Mouse (Mus musculus) myocyte (in vitro differentiated cells): ENCODE results near the gene Atp6v1g2. TPM values are rescaled to one million over a fixed set of nuclear protein-coding genes. Genes with fewer than 3 reads are reported as not detected.

Source experiments
- H3K27me3 ChIP-seq: one replicate; pipeline ENCODE4 v1.6.1; 2011; ENCODE audit not compliant: control insufficient read depth, insufficient read depth, insufficient read length
- H3K36me3 ChIP-seq: one replicate; pipeline ENCODE4 v1.6.1; 2011; ENCODE audit not compliant: control insufficient read depth, insufficient read depth
- H3K4me2 ChIP-seq: one replicate; pipeline ENCODE4 v1.6.1; 2011; ENCODE audit warnings: low read depth, control low read depth
- H3K4me3 ChIP-seq: one replicate; pipeline ENCODE4 v1.5.1; 2011; ENCODE audit warnings: mild to moderate bottlenecking, control low read depth, moderate library complexity
- H3K79me2 ChIP-seq: one replicate; pipeline ENCODE4 v1.6.1; 2011; ENCODE audit not compliant: control insufficient read depth, insufficient read depth
- H3ac ChIP-seq: one replicate; pipeline ENCODE4 v1.6.1; 2011; ENCODE audit not compliant: control insufficient read depth, insufficient read length
- CEBPB ChIP-seq: IDR thresholded peaks from 2 replicates; pipeline ENCODE4 v1.6.1; 2011; ENCODE audit warnings: mild to moderate bottlenecking, moderate library complexity; ENCODE audit not compliant: poor library complexity, insufficient read depth, severe bottlenecking
- E2F4 ChIP-seq: IDR thresholded peaks from one replicate; pipeline ENCODE4 v1.6.1; 2011; ENCODE audit warnings: mild to moderate bottlenecking, control low read depth, moderate library complexity; ENCODE audit not compliant: insufficient read depth
- MAX ChIP-seq: IDR thresholded peaks from one replicate; pipeline ENCODE4 v1.6.1; 2011; ENCODE audit warnings: low read depth, mild to moderate bottlenecking, control low read depth
- MYOD1 ChIP-seq, 3 experiments: IDR thresholded peaks; one replicate each; pipeline ENCODE4 v1.6.1; 2011; ENCODE audit warnings: control low read depth in 2 of 3, low read depth in 2 of 3, mild to moderate bottlenecking in 2 of 3, moderate library complexity in 1 of 3; ENCODE audit not compliant: insufficient read length in 2 of 3, control insufficient read depth in 1 of 3
- MYOG ChIP-seq, 3 experiments: IDR thresholded peaks; one replicate each; pipeline ENCODE4 v1.6.1; 2011; ENCODE audit warnings: control low read depth in 2 of 3, low read depth in 2 of 3, mild to moderate bottlenecking in 2 of 3; ENCODE audit not compliant: insufficient read length in 2 of 3, control insufficient read depth in 1 of 3, insufficient read depth in 1 of 3
- POLR2A ChIP-seq: IDR thresholded peaks from one replicate; pipeline ENCODE4 v1.6.1; 2011; ENCODE audit warnings: low read depth, mild to moderate bottlenecking, control low read depth, moderate library complexity; ENCODE audit not compliant: insufficient read length
- POLR2AphosphoS2 ChIP-seq: IDR thresholded peaks from one replicate; pipeline ENCODE4 v1.6.1; 2011; ENCODE audit warnings: low read depth, control low read depth; ENCODE audit not compliant: insufficient read length
- REST ChIP-seq: IDR thresholded peaks from one replicate; pipeline ENCODE4 v1.6.1; 2011; ENCODE audit warnings: mild to moderate bottlenecking, control low read depth, moderate library complexity; ENCODE audit not compliant: insufficient read depth, insufficient read length
- SRF ChIP-seq: IDR thresholded peaks from one replicate; pipeline ENCODE4 v1.6.1; 2011; ENCODE audit warnings: low read depth; ENCODE audit not compliant: control insufficient read depth, insufficient read length
- TCF12 ChIP-seq: IDR thresholded peaks from one replicate; pipeline ENCODE4 v1.6.1; 2011; ENCODE audit warnings: mild to moderate bottlenecking, control low read depth; ENCODE audit not compliant: poor library complexity, insufficient read depth, severe bottlenecking
- TCF3 ChIP-seq: IDR thresholded peaks from one replicate; pipeline ENCODE4 v1.6.1; 2011; ENCODE audit warnings: low read depth, control low read depth; ENCODE audit not compliant: insufficient read length
- USF1 ChIP-seq: IDR thresholded peaks from one replicate; pipeline ENCODE4 v1.6.1; 2011; ENCODE audit warnings: low read depth, mild to moderate bottlenecking, control low read depth, moderate library complexity
- polyA plus RNA-seq: library from polyadenylated mRNA; unstranded; fragments of >200 nt; fragmentation: generic; extraction: Trizol; gene quantifications from one replicate; pipeline ENCODE4 v1.2.1, GENCODE M21; 2012; ENCODE audit warnings: missing spikeins

Atp6v1g2 gene
- polyA plus RNA-seq, 1 experiment, result 2.0 TPM

- Histone ChIP-seq H3K4me2 (peak overlapping the region; percentile 76), H3K36me3 (no peaks in the 10 kb centered on the region), H3K79me2 (no peaks in the 10 kb centered on the region), H3K4me3 (peak overlapping the region; percentile 20), H3ac (no peak overlapping the region), H3K27me3 (no peaks in the 10 kb centered on the region)
- no peak for TF ChIP-seq MYOG (IDR thresholded peaks at IDR 0.05; ENCODE audit: control insufficient read depth in 1 of 3, insufficient read depth in 1 of 3, insufficient read length in 2 of 3, low read depth in 2 of 3)
- no peak for TF ChIP-seq E2F4
- no peak for TF ChIP-seq TCF12
- TF ChIP-seq REST, result no peak
- TF ChIP-seq POLR2A, result no peak
- no peak for TF ChIP-seq USF1
- TF ChIP-seq MAX, result no peak
- no peak for TF ChIP-seq POLR2AphosphoS2
- no peak for TF ChIP-seq MYOD1 (IDR thresholded peaks at IDR 0.05; ENCODE audit: control insufficient read depth in 1 of 3, insufficient read length in 2 of 3, low read depth in 2 of 3)
- TF ChIP-seq TCF3, result no peak
- no peak for TF ChIP-seq SRF
- no peak for TF ChIP-seq CEBPB
Measured at GRCm38 (mm10) chr17:35258492-35259478, 25.3 kb downstream of the Atp6v1g2 start.

GRCm38 (mm10) chr17:35259621-35260020 lies 26.2 kb downstream of the Atp6v1g2 start:
- Histone ChIP-seq H3K36me3 (no peaks in the 10 kb centered on the region), H3K79me2 (no peaks in the 10 kb centered on the region), H3K4me2 (no peak overlapping the region), H3ac (no peak overlapping the region), H3K27me3 (no peaks in the 10 kb centered on the region), H3K4me3 (no peak overlapping the region)
- TF ChIP-seq MYOG (IDR thresholded peaks at IDR 0.05; ENCODE audit: control insufficient read depth in 1 of 3, insufficient read depth in 1 of 3, insufficient read length in 2 of 3, low read depth in 2 of 3) (no peak), MAX (no peak), POLR2AphosphoS2 (no peak), E2F4 (no peak), TCF12 (no peak), REST (no peak), USF1 (no peak), MYOD1 (IDR thresholded peaks at IDR 0.05; ENCODE audit: control insufficient read depth in 1 of 3, insufficient read length in 2 of 3, low read depth in 2 of 3) (no peak), TCF3 (no peak), CEBPB (no peak), SRF (no peak), POLR2A (no peak)

GRCm38 (mm10) chr17:35261651-35262050 lies 28.2 kb downstream of the Atp6v1g2 start:
- Histone ChIP-seq H3ac (no peak overlapping the region), H3K4me3 (no peak overlapping the region), H3K4me2 (no peak overlapping the region), H3K36me3 (no peaks in the 10 kb centered on the region), H3K27me3 (no peaks in the 10 kb centered on the region), H3K79me2 (no peaks in the 10 kb centered on the region)
- TF ChIP-seq POLR2AphosphoS2, result no peak
- TF ChIP-seq POLR2A, result no peak
- TF ChIP-seq SRF, result no peak
- TF ChIP-seq MYOG (IDR thresholded peaks at IDR 0.05; ENCODE audit: control insufficient read depth in 1 of 3, insufficient read depth in 1 of 3, insufficient read length in 2 of 3, low read depth in 2 of 3), result no peak

GRCm38 (mm10) chr17:35262664-35263522 lies 29.4 kb downstream of the Atp6v1g2 start, which contains the start of gene H2-D1:
H2-D1 (plus strand) TSS chr17:35262730.
- Histone ChIP-seq H3K4me3 (no peak within 1 kb of the TSS), H3K36me3 (no peaks in the 10 kb centered on the region), H3K79me2 (no peaks in the 10 kb centered on the region), H3K27me3 (no peaks in the 10 kb centered on the region), H3ac (no peak within 1 kb of the TSS), H3K4me2 (peak within 1 kb of the TSS; percentile 45)
- TF ChIP-seq POLR2AphosphoS2 (peak; percentile 51), POLR2A (peak; percentile 73), SRF (no peak)
